Comparison of ENCODE assay signal across 17 mouse cellular contexts in the genomic region with DNA sequence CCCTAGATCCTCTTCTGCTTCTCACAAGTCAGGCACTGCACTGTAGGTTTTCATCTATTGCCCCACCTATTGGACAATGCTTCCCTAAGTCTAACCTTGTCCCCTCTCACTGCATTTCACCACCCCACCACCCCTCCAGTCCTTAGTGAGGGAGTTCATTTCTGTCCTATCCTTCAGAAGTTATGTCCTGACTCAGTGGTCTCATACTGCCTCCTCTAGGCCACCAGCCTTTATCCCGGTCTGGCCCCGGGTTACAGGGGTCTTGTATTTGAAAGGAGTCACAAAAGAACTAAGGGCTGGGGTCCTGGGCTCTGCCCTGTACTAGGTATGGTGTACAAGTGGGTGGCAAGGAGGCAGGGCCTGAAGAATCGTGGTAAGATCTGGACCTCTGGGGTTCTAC. TPM values are rescaled to one million over a fixed set of nuclear protein-coding genes. Genes with fewer than 3 reads are reported as not detected.
A peak's percentile ranks its signal among the peaks of the same experiment; 100 is the strongest.
DNase-seq lines count a peak whose midpoint lies in the region; ATAC-seq and TF ChIP-seq lines count a peak whose summit lies in the region.
"Had no signal": no experiment of that assay in that cellular context is flagged by ENCODE, and none has a peak within 500 bp of the region (broad histone marks: within the 10 kb centered on the region; RNA-seq: fewer than 3 reads in every experiment).

No protein-coding gene starts in this region.

- TF ChIP-seq POLR2A in cerebellum, adult 2 months (IDR thresholded peaks at IDR 0.05; ENCODE audit: borderline replicate concordance, insufficient read depth, low read length) = no peak

- H3K9me3 ChIP-seq in forebrain, embryonic 14.5 days (replicated peaks; ENCODE audit: control insufficient read depth, low read length) = no peaks in the 10 kb centered on the region
- H3K9me3 ChIP-seq in midbrain, embryonic 13.5 days = no peaks in the 10 kb centered on the region
- no peaks in the 10 kb centered on the region for H3K9me3 ChIP-seq in stomach, postnatal 0 days (ENCODE audit: control insufficient read depth, low read length)
- H3K9me3 ChIP-seq: limb, embryonic 12.5 days had no signal

- H3K27ac ChIP-seq in cerebellum, adult 2 months (ENCODE audit: insufficient read depth, low read length) = peak overlapping the region; percentile 31; the same call in 1 of the 2 replicates
- H3K27ac ChIP-seq in forebrain, embryonic 14.5 days (ENCODE audit: low read depth, low read length) = peak overlapping the region; percentile 98
- H3K27ac ChIP-seq in midbrain, embryonic 13.5 days = peak overlapping the region; percentile 99; the same call in 1 of the 2 replicates
- H3K27ac ChIP-seq in stomach, postnatal 0 days (replicated peaks) = no peak overlapping the region
- H3K27ac ChIP-seq: kidney, postnatal 0 days; limb, embryonic 12.5 days had no signal

- H3K9ac ChIP-seq in forebrain, embryonic 14.5 days (ENCODE audit: low read length) = peak overlapping the region; percentile 42
- 0 out of 2 replicates have a peak overlapping the region, but pooled peaks have one; percentile 10 for H3K9ac ChIP-seq in midbrain, embryonic 13.5 days (replicated peaks)
- H3K9ac ChIP-seq in stomach, postnatal 0 days (ENCODE audit: low read length) = no peak overlapping the region
- H3K9ac ChIP-seq: limb, embryonic 12.5 days had no signal

- DNase-seq in cerebellum, adult 18-20 months = peak; percentile 16 to 30
- peak; percentile 17 to 37 for DNase-seq in cerebellum, adult 2 months
- DNase-seq in forebrain, embryonic 14.5 days (ENCODE audit: low spot score) = no peak
- DNase-seq in stomach, postnatal 0 days (ENCODE audit: low spot score) = no peak
- no peak for DNase-seq in thymus, postnatal 4 days
- no peak for DNase-seq in frontal cortex, postnatal 36 days (ENCODE audit: low spot score in 2 of 2)
- DNase-seq: adrenal gland, adult 2 months; heart, adult 18-20 months; layer of hippocampus, postnatal 36 days; lung, postnatal 4 days; right cerebral cortex, postnatal 25 days had no signal

- no peak for TF ChIP-seq CTCF in cerebellum, adult 2 months (IDR thresholded peaks at IDR 0.05; ENCODE audit: borderline replicate concordance, insufficient read depth, low read depth, low read length)
- TF ChIP-seq CTCF in stomach, postnatal 0 days (IDR thresholded peaks at IDR 0.05; ENCODE audit: low read depth) = no peak

- no peaks in the 10 kb centered on the region for H3K36me3 ChIP-seq in forebrain, embryonic 14.5 days (ENCODE audit: control insufficient read depth, insufficient read depth, low read length)
- no peaks in the 10 kb centered on the region for H3K36me3 ChIP-seq in midbrain, embryonic 13.5 days
- no peaks in the 10 kb centered on the region for H3K36me3 ChIP-seq in stomach, postnatal 0 days (ENCODE audit: control insufficient read depth, insufficient read depth, low read length)
- H3K36me3 ChIP-seq: limb, embryonic 12.5 days had no signal

- TF ChIP-seq EP300 in stomach, postnatal 0 days (optimal IDR thresholded peaks at IDR 0.05) = no peak

- peak overlapping the region; percentile 86 for H3K4me2 ChIP-seq in forebrain, embryonic 14.5 days (ENCODE audit: low read length)
- peak overlapping the region; percentile 96 for H3K4me2 ChIP-seq in midbrain, embryonic 13.5 days (replicated peaks)
- H3K4me2 ChIP-seq in stomach, postnatal 0 days (replicated peaks; ENCODE audit: low read depth) = no peak overlapping the region
- H3K4me2 ChIP-seq: limb, embryonic 12.5 days had no signal

- 14% methylated on average over 3 of the region's 3 CpGs for WGBS in cerebellum, adult 2 months
- WGBS in forebrain, embryonic 14.5 days = 42% methylated on average over 3 of the region's 3 CpGs
- WGBS in midbrain, embryonic 13.5 days = 40% methylated on average over 3 of the region's 3 CpGs
- WGBS in stomach, postnatal 0 days = 78% methylated on average over 3 of the region's 3 CpGs

- H3K27me3 ChIP-seq in cerebellum, adult 2 months (ENCODE audit: control insufficient read depth, insufficient read depth, low read length) = no peaks in the 10 kb centered on the region
- no peaks in the 10 kb centered on the region for H3K27me3 ChIP-seq in forebrain, embryonic 14.5 days (replicated peaks; ENCODE audit: control insufficient read depth, insufficient read depth, low read length)
- no peaks in the 10 kb centered on the region for H3K27me3 ChIP-seq in midbrain, embryonic 13.5 days
- peaks cover 7% of the 10 kb centered on the region; the same call in 1 of the 2 replicates for H3K27me3 ChIP-seq in stomach, postnatal 0 days (ENCODE audit: control insufficient read depth, insufficient read depth, low read length)

- ATAC-seq in cerebellum, adult (ENCODE audit: insufficient number of reproducible peaks, low FRiP score, low TSS enrichment) = no peak
- no peak for ATAC-seq in forebrain, embryonic 14.5 days
- no peak for ATAC-seq in midbrain, embryonic 13.5 days
- ATAC-seq in stomach, postnatal 0 days (ENCODE audit: low FRiP score, low TSS enrichment) = no peak
- ATAC-seq: inflammation-experienced regulatory T-cells, adult 6 months had no signal

- H3K4me1 ChIP-seq in cerebellum, adult 2 months (ENCODE audit: control insufficient read depth, insufficient read depth, low read length) = peaks cover 44% of the 10 kb centered on the region
- peaks cover 77% of the 10 kb centered on the region for H3K4me1 ChIP-seq in forebrain, embryonic 14.5 days (ENCODE audit: control insufficient read depth, insufficient read depth, low read length)
- H3K4me1 ChIP-seq in midbrain, embryonic 13.5 days (replicated peaks) = peaks cover 94% of the 10 kb centered on the region
- H3K4me1 ChIP-seq in stomach, postnatal 0 days (replicated peaks; ENCODE audit: control insufficient read depth, insufficient read depth) = no peaks in the 10 kb centered on the region

- H3K4me3 ChIP-seq in cerebellum, adult 2 months (replicated peaks; ENCODE audit: insufficient read depth, low read depth, low read length) = peak overlapping the region; percentile 0
- H3K4me3 ChIP-seq in forebrain, embryonic 14.5 days (ENCODE audit: low read depth, low read length) = no peak overlapping the region
- H3K4me3 ChIP-seq in midbrain, embryonic 13.5 days (replicated peaks) = no peak overlapping the region
- no peak overlapping the region for H3K4me3 ChIP-seq in stomach, postnatal 0 days (ENCODE audit: low read depth, low read length)
- H3K4me3 ChIP-seq: limb, embryonic 12.5 days had no signal

RNA-seq across cellular contexts. Expression of a gene that starts 6.2 kb away (rescaled TPM):
- polyA plus RNA-seq in cerebellum, adult 2 months (2012; rRNA removed) = 127 and 142 TPM in 2 replicates
- 5.6 and 6.4 TPM in 2 replicates for polyA plus RNA-seq in forebrain, embryonic 14.5 days (2014; fragmentation: Nextera tagmentation; extraction: Ambion mirVana)
- 7.0 and 8.5 TPM in 2 replicates for polyA plus RNA-seq in midbrain, embryonic 13.5 days (2015; fragmentation: Nextera tagmentation; extraction: Ambion mirVana)
- polyA plus RNA-seq in stomach, postnatal 0 days (2015; fragmentation: Nextera tagmentation; extraction: Ambion mirVana) = 0.49 and 0.50 TPM in 2 replicates
- polyA plus RNA-seq: inflammation-experienced regulatory T-cells, adult 6 months; liver, embryonic 16.5 days had no signal

RNA-seq across cellular contexts. Expression of a gene that starts 59.7 kb away (rescaled TPM):
- polyA plus RNA-seq in cerebellum, adult 2 months (2012; rRNA removed) = 4.1 and 5.4 TPM in 2 replicates
- polyA plus RNA-seq in forebrain, embryonic 14.5 days (2014; fragmentation: Nextera tagmentation; extraction: Ambion mirVana) = 2.5 and 3.3 TPM in 2 replicates
- 3.0 and 4.2 TPM in 2 replicates for polyA plus RNA-seq in midbrain, embryonic 13.5 days (2015; fragmentation: Nextera tagmentation; extraction: Ambion mirVana)
- polyA plus RNA-seq in stomach, postnatal 0 days (2015; fragmentation: Nextera tagmentation; extraction: Ambion mirVana) = 9.7 and 10.8 TPM in 2 replicates

Comparison
In these comparisons a context has a peak if more than half of its experiments do, and no peak if none do; other contexts are left out.
1. DNase-seq: peak in cerebellum, adult 18-20 months (2 of 2) and cerebellum, adult 2 months (2 of 2); none in forebrain, embryonic 14.5 days (single experiment), stomach, postnatal 0 days (single experiment), thymus, postnatal 4 days (single experiment) and frontal cortex, postnatal 36 days (0 of 2).
2. RNA of a gene that starts 6.2 kb away (polyA plus RNA-seq): 127 to 142 TPM in cerebellum, adult 2 months; 7.0 to 8.5 TPM in midbrain, embryonic 13.5 days, 5.6 to 6.4 TPM in forebrain, embryonic 14.5 days and 0.49 to 0.50 TPM in stomach, postnatal 0 days; every median in the first group is over 10 times any median in the second.